Mouse (Mus musculus): ENCODE measurements around the gene Cdk8. TPM values are rescaled to one million over a fixed set of nuclear protein-coding genes. Genes with fewer than 3 reads are reported as not detected.

Gene Cdk8
- polyA plus RNA-seq, 1 experiment from 2014 or later, result 17.1 TPM

DNA sequence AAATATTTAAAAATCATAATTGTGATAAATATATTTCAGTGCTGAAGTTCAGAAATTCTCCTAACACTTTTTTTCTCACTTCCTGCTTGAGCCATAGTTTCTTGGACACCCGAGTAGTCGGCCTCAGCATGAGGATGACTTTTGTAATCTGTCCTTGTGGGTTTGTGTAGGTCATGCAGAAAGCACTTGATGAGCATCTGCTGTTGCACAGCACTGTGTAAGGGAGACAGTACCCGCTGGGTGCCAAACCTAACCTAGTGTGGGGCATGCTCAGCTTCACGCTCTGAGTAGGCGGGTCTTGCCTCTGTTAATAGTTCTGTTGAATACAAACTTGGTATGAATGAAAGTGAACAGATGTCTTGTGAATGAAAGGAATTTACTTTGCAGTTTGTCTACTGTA, 60.5 kb downstream of the Cdk8 start:
- Histone ChIP-seq H3K27me3 (ENCODE audit: control insufficient read depth, insufficient read depth, low read length) (no peaks in the 10 kb centered on the region), H3K9ac (ENCODE audit: low read length) (no peak overlapping the region), H3K4me1 (ENCODE audit: control insufficient read depth in 2 of 2, insufficient read depth in 2 of 2, low read length in 2 of 2) (no peaks in the 10 kb centered on the region), H3K9me3 (ENCODE audit: control insufficient read depth, low read length) (no peaks in the 10 kb centered on the region), H3K4me3 (ENCODE audit: control insufficient read depth in 1 of 2, insufficient read depth in 1 of 2, low read depth in 1 of 2, low read length in 2 of 2) (no peak overlapping the region), H3K27ac (replicated peaks in 1 of 2; ENCODE audit: control insufficient read depth in 1 of 2, insufficient read depth in 1 of 2, low read depth in 2 of 2, low read length in 2 of 2) (no peak overlapping the region), H3K4me2 (ENCODE audit: low read length) (no peak overlapping the region), H3K36me3 (ENCODE audit: control insufficient read depth, insufficient read depth, low read length) (peaks cover 65% of the 10 kb centered on the region)
- 80% methylated on average over 5 of the region's 5 CpGs for WGBS
- no peak for ATAC-seq (ENCODE audit: insufficient number of reproducible peaks, insufficient read depth, low FRiP score, low read depth)

DNA sequence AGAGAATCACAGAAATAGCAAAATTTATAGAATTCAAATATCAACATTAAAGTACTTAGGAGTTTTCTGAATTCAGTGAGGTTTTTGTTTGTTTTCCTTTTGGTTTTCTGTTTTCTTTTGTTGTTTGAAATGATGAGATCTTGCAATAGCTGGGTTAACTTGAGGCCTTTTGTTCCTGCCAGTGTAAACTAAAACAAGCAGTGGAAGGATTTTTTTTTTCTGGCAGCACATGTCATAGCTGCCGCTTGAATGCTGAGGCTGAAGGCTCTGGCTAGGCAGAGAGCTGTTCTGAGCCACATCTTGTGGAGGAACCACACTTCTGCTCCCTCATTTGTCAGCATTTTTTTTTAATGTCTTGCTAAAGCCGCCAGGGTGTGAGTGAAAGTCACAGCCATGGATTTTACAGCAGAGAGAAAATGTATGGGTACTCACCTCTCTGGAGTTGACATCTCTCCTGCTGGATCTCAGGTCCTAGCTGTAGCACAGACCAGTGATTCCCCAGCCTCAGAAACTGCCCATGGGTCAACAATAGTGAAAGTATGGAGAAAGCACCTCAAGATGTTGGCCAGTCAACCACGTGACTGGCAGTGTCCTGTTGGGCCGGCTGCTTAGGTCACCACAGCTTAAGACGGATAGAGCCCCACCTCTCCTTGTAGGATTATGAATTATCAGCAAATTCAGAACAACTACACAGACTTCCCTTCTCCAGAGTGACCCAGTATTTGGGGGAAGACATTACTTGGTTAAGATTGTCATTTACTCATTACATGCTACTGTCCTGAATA, 62.1 kb downstream of the Cdk8 start:
- ATAC-seq (ENCODE audit: insufficient number of reproducible peaks, insufficient read depth, low FRiP score, low read depth), result no peak
- H3K36me3 ChIP-seq (ENCODE audit: control insufficient read depth, insufficient read depth, low read length), result peaks cover 65% of the 10 kb centered on the region
- no peak overlapping the region for H3K4me3 ChIP-seq (ENCODE audit: control insufficient read depth in 1 of 2, insufficient read depth in 1 of 2, low read depth in 1 of 2, low read length in 2 of 2)
- no peaks in the 10 kb centered on the region for H3K4me1 ChIP-seq (ENCODE audit: control insufficient read depth in 2 of 2, insufficient read depth in 2 of 2, low read length in 2 of 2)
- H3K27ac ChIP-seq (replicated peaks in 1 of 2; ENCODE audit: control insufficient read depth in 1 of 2, insufficient read depth in 1 of 2, low read depth in 2 of 2, low read length in 2 of 2), result no peak overlapping the region
- no peaks in the 10 kb centered on the region for H3K9me3 ChIP-seq (ENCODE audit: control insufficient read depth, low read length)
- no peaks in the 10 kb centered on the region for H3K27me3 ChIP-seq (ENCODE audit: control insufficient read depth, insufficient read depth, low read length)
- H3K9ac ChIP-seq (ENCODE audit: low read length), result no peak overlapping the region
- H3K4me2 ChIP-seq (ENCODE audit: low read length), result no peak overlapping the region
- 88% methylated on average over 5 of the region's 5 CpGs for WGBS

- Histone ChIP-seq H3K27me3 (ENCODE audit: control insufficient read depth, insufficient read depth, low read length) (no peaks in the 10 kb centered on the region), H3K9ac (ENCODE audit: low read length) (no peak overlapping the region), H3K4me1 (ENCODE audit: control insufficient read depth in 2 of 2, insufficient read depth in 2 of 2, low read length in 2 of 2) (no peaks in the 10 kb centered on the region), H3K4me3 (ENCODE audit: control insufficient read depth in 1 of 2, insufficient read depth in 1 of 2, low read depth in 1 of 2, low read length in 2 of 2) (no peak overlapping the region), H3K27ac (replicated peaks in 1 of 2; ENCODE audit: control insufficient read depth in 1 of 2, insufficient read depth in 1 of 2, low read depth in 2 of 2, low read length in 2 of 2) (no peak overlapping the region), H3K4me2 (ENCODE audit: low read length) (no peak overlapping the region), H3K36me3 (ENCODE audit: control insufficient read depth, insufficient read depth, low read length) (peaks cover 68% of the 10 kb centered on the region), H3K9me3 (ENCODE audit: control insufficient read depth, low read length) (no peaks in the 10 kb centered on the region)
- 90% methylated on average over 11 of the region's 11 CpGs for WGBS
- ATAC-seq (ENCODE audit: insufficient number of reproducible peaks, insufficient read depth, low FRiP score, low read depth), result no peak
Observed at GRCm38 (mm10) chr5:146293919-146294700, 63.1 kb downstream of the Cdk8 start.

- Histone ChIP-seq H3K27ac (replicated peaks in 1 of 2; ENCODE audit: control insufficient read depth in 1 of 2, insufficient read depth in 1 of 2, low read depth in 2 of 2, low read length in 2 of 2) (no peak overlapping the region), H3K4me2 (ENCODE audit: low read length) (no peak overlapping the region), H3K9ac (ENCODE audit: low read length) (no peak overlapping the region), H3K27me3 (ENCODE audit: control insufficient read depth, insufficient read depth, low read length) (no peaks in the 10 kb centered on the region), H3K4me3 (ENCODE audit: control insufficient read depth in 1 of 2, insufficient read depth in 1 of 2, low read depth in 1 of 2, low read length in 2 of 2) (no peak overlapping the region), H3K36me3 (ENCODE audit: control insufficient read depth, insufficient read depth, low read length) (peaks cover 74% of the 10 kb centered on the region), H3K9me3 (ENCODE audit: control insufficient read depth, low read length) (no peaks in the 10 kb centered on the region), H3K4me1 (ENCODE audit: control insufficient read depth in 2 of 2, insufficient read depth in 2 of 2, low read length in 2 of 2) (no peaks in the 10 kb centered on the region)
- ATAC-seq (ENCODE audit: insufficient number of reproducible peaks, insufficient read depth, low FRiP score, low read depth), result no peak
- 92% methylated on average over 5 of the region's 5 CpGs for WGBS
Observed at GRCm38 (mm10) chr5:146294834-146295233, 63.8 kb downstream of the Cdk8 start.

GRCm38 (mm10) chr5:146298807-146299519, 67.9 kb downstream of the Cdk8 start:
- H3K9me3 ChIP-seq (ENCODE audit: control insufficient read depth, low read length), result no peaks in the 10 kb centered on the region
- H3K27ac ChIP-seq (replicated peaks in 1 of 2; ENCODE audit: control insufficient read depth in 1 of 2, insufficient read depth in 1 of 2, low read depth in 2 of 2, low read length in 2 of 2), result no peak overlapping the region
- H3K4me1 ChIP-seq (ENCODE audit: control insufficient read depth in 2 of 2, insufficient read depth in 2 of 2, low read length in 2 of 2), result no peaks in the 10 kb centered on the region
- peaks cover 78% of the 10 kb centered on the region for H3K36me3 ChIP-seq (ENCODE audit: control insufficient read depth, insufficient read depth, low read length)
- no peak overlapping the region for H3K4me2 ChIP-seq (ENCODE audit: low read length)
- 84% methylated on average over 13 of the region's 13 CpGs for WGBS
- no peaks in the 10 kb centered on the region for H3K27me3 ChIP-seq (ENCODE audit: control insufficient read depth, insufficient read depth, low read length)
- H3K9ac ChIP-seq (ENCODE audit: low read length), result no peak overlapping the region
- no peak for ATAC-seq (ENCODE audit: insufficient number of reproducible peaks, insufficient read depth, low FRiP score, low read depth)
- H3K4me3 ChIP-seq (ENCODE audit: control insufficient read depth in 1 of 2, insufficient read depth in 1 of 2, low read depth in 1 of 2, low read length in 2 of 2), result no peak overlapping the region

GRCm38 (mm10) chr5:146299520-146299870, 68.5 kb downstream of the Cdk8 start:
- Histone ChIP-seq H3K9ac (ENCODE audit: low read length) (no peak overlapping the region), H3K4me2 (ENCODE audit: low read length) (no peak overlapping the region), H3K4me1 (ENCODE audit: control insufficient read depth in 2 of 2, insufficient read depth in 2 of 2, low read length in 2 of 2) (no peaks in the 10 kb centered on the region), H3K27me3 (ENCODE audit: control insufficient read depth, insufficient read depth, low read length) (no peaks in the 10 kb centered on the region), H3K36me3 (ENCODE audit: control insufficient read depth, insufficient read depth, low read length) (peaks cover 82% of the 10 kb centered on the region), H3K27ac (replicated peaks in 1 of 2; ENCODE audit: control insufficient read depth in 1 of 2, insufficient read depth in 1 of 2, low read depth in 2 of 2, low read length in 2 of 2) (no peak overlapping the region), H3K9me3 (ENCODE audit: control insufficient read depth, low read length) (no peaks in the 10 kb centered on the region), H3K4me3 (ENCODE audit: control insufficient read depth in 1 of 2, insufficient read depth in 1 of 2, low read depth in 1 of 2, low read length in 2 of 2) (no peak overlapping the region)
- WGBS, result 83% methylated on average over 8 of the region's 8 CpGs
- ATAC-seq (ENCODE audit: insufficient number of reproducible peaks, insufficient read depth, low FRiP score, low read depth), result no peak

DNA sequence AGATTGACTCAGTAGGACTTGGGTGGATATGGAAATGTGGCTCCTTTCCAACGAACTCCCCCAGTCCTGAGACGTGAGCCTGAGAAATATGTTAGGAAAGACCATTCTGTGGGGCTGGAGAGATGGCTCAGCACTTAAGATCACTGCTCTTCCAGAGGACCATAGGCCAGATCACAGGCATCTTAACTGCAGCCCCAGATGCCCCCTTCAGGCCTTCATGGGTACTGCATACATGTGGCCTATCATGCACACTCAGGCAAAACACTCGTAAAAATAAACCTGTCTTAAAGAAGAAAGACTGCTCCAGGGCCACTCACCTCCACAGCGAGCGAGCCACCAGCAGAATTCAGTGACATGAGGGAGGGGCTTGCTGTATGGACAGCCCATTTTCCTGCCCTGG, 72.4 kb downstream of the Cdk8 start:
- ATAC-seq (ENCODE audit: insufficient number of reproducible peaks, insufficient read depth, low FRiP score, low read depth), result no peak
- no peak overlapping the region for H3K4me3 ChIP-seq (ENCODE audit: control insufficient read depth in 1 of 2, insufficient read depth in 1 of 2, low read depth in 1 of 2, low read length in 2 of 2)
- H3K4me2 ChIP-seq (ENCODE audit: low read length), result no peak overlapping the region
- no peaks in the 10 kb centered on the region for H3K4me1 ChIP-seq (ENCODE audit: control insufficient read depth in 2 of 2, insufficient read depth in 2 of 2, low read length in 2 of 2)
- H3K9me3 ChIP-seq (ENCODE audit: control insufficient read depth, low read length), result no peaks in the 10 kb centered on the region
- H3K9ac ChIP-seq (ENCODE audit: low read length), result no peak overlapping the region
- H3K36me3 ChIP-seq (ENCODE audit: control insufficient read depth, insufficient read depth, low read length), result peaks cover 57% of the 10 kb centered on the region
- no peak overlapping the region for H3K27ac ChIP-seq (replicated peaks in 1 of 2; ENCODE audit: control insufficient read depth in 1 of 2, insufficient read depth in 1 of 2, low read depth in 2 of 2, low read length in 2 of 2)
- WGBS, result 79% methylated on average over 5 of the region's 5 CpGs
- H3K27me3 ChIP-seq (ENCODE audit: control insufficient read depth, insufficient read depth, low read length), result no peaks in the 10 kb centered on the region
